Mouse (Mus musculus) spleen, postnatal 36 days (tissue): ENCODE results near the gene Tha1.

Experiments
- DNase-seq, 2 experiments: peaks; one replicate each; pipeline ENCODE4 v3.0.0; 2022; ENCODE audit warnings: low spot score in 2 of 2, mixed read lengths in 1 of 2

Tha1 gene

DNA sequence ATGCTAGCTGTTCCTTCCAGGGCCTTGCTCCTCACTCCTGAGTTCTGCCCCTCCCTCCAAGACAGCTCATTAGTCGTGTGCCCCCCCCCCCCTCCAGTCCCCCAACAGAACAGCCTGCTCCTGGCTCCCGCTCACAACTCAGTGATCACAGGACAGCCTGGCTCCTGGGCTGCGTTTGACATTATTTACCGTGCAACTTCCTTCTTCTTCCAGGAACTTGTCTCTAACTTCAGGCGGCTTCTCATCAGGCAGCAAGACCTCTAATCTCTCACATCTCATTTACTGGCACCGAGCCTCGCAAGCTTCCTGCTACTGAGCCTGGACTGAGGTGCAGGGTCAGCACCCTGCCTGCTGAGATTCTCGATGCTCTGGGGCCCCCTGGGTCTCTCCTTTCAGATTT is 8.5 kb upstream of the Tha1 start:
- peak; percentile 35 to 40 for DNase-seq

DNA sequence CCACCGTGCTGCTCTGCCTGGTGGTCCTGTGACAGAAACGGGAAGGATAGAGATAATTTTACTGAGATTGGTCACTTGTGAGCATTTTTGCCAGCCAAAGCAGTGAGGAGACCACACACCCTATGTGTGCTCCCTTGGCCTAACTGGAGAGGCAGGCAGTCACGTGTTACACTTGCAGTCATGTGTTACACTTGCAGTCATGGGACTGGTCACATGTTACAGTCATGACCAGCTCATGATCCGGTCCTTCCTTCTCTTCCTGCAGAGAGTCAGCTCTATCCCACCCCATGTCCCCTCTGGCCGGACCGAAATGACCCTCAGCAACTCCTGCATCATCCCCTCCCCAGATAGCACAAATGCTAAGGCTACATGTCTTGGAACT is 7.7 kb upstream of the Tha1 start:
- DNase-seq: no peak

- no peak for DNase-seq
Measured at GRCm38 (mm10) chr11:117880336-117880976, 7.2 kb upstream of the Tha1 start.

DNA sequence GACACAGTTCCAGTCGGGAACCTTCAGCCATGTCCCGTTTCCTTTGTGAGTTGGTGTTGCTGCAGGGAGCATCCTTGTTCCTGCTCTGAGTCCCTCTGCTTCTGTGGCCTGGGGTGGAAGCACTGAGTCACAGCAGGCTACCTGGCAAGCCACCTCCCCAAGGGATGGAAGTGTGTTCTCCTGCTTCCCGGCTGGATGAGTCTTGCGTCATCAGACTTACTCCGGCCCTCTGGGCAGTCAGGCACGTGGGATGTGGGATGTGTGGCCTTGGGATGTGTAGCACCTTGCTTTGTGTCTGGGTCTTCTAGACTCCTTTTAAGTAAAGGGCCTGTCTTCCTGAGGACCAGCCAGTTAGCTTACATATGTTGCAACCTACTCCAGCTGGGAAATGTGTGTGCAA is 6.4 kb upstream of the Tha1 start:
- no peak for DNase-seq

DNA sequence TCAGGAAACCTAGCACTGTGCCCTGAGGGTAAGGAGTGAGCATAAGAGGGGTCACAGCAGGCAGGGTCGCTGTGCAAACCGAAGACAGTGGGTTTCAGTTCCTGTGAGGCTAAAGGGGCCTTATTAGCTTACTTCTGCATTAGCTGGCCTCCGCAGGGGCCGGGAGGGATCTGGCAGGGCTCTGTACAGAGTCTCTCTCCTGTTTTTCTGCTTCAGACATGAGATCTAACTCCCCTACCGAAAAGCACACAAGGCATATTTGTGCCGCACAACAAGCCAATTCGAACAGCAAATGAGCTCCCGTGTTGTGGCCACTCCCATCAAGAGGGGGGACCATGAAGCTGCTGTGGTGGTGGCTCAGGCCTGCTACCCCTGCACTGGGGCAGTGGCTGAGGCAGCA is 5.6 kb upstream of the Tha1 start:
- peak; percentile 48 to 57 for DNase-seq

DNA sequence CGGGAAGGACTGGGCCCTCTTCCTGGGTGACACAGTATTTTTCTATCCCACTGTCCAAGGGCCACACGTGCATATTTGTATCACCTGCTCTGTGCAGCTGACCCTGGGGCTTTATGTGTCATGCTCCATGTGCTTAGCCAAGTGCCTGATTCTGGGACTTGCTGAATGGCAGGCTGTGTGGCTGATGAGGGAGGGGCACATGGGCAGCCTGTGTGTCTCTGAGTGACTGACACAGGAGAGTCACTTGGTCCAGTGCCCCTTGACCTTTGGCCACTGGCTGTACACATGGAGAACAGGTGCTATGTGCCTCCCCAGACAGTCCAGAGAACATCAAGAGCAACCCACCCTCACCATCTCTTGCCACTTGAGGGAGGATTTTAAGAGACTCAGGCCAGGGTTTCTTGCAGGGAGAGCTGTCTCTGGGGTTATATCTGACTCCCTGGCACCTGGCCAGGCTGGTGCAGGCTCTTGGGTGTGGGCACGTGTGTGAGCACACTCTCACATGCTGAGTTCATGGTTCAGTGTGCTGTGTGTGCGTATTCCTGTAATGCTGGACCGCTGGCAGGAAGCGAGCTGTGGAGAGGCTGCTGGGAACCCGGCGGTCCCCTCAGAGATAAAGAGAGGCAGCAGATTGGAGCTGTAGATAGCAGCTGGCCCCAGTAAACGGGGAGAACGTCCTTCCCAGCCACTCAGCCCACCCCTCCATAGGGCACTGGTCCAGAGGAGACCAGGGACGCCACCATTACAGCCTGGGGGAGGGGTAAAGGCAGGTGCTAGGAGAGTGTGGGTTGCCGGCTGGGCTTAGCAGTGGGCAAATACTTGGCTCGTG is 4.8 kb upstream of the Tha1 start:
- DNase-seq: peak; percentile 67 to 74

DNA sequence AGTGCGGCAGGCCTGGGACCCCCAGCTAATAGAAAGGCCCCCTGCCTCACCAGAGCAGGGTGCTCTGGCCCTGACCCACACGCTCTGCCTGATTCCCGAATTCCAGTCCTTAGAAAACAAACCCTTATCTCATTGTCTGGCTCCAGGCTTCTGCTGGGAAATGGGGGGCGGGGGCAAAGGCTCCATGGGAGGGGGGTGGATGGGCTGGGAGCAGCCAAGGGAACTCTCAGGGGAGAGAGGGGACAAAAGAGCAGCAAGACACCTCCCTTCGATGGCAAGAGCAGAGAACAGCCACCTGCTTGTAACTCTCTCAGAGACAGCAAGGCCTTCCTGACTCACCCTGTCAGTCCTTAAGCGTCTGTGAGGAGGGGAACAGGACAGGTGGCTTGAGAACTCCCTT is 2.4 kb upstream of the Tha1 start:
- DNase-seq: no peak

DNA sequence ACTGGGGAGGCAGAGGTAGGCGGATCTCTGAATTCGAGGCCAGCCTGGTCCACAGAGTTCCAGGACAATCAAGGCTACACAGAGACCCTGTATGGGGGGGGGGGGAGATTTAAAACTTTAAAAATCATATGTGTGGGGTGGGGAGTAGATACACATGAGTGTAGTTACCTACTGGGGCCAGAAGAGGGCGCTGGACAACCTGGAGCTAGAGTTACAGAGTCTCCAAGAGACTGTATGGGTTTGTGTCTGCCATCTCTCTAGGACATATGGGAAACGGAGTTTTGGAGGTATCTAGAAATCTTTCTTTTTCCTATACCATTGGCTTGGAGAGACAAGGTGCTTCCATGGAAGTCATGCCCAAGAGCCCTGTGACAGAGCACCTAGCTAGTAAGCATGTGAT is 1.1 kb upstream of the Tha1 start:
- DNase-seq: no peak

DNA sequence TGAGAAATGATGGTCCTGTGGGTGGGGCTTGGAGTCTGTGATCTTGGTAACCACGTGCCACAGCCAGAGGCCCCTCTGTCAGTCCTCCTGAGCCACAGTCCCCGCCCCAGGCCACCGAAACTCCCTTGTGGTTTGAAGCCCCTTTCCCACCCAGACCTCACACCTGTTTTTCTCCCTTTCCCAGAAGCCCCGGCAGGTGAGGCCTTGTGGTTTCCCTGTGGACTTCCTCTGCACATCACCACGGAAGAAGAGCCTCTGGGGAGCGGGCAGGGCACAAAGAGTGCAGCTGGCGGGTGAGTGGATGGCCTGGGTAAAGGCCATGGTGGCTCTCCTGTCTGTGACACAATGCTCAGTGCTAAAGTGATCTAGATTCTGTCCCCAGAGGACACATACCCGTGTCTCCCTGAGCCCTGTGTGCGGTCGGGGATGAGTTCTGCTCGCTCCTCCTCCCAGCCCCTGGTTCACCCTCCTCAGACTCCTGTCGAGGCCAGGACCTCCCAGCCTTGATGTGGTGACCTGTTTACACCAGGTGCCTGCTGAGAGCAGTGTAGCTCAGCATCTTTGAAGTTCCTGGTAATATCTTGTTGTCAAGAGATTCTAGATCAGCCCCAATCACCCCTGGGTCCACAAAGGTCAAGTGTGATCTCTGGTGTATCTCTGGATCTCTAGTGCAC is 1.2 kb downstream of the Tha1 start:
- DNase-seq: peak; percentile 82

GRCm38 (mm10) chr11:117871376-117871775 is 1.9 kb downstream of the Tha1 start:
- DNase-seq: no peak

DNA sequence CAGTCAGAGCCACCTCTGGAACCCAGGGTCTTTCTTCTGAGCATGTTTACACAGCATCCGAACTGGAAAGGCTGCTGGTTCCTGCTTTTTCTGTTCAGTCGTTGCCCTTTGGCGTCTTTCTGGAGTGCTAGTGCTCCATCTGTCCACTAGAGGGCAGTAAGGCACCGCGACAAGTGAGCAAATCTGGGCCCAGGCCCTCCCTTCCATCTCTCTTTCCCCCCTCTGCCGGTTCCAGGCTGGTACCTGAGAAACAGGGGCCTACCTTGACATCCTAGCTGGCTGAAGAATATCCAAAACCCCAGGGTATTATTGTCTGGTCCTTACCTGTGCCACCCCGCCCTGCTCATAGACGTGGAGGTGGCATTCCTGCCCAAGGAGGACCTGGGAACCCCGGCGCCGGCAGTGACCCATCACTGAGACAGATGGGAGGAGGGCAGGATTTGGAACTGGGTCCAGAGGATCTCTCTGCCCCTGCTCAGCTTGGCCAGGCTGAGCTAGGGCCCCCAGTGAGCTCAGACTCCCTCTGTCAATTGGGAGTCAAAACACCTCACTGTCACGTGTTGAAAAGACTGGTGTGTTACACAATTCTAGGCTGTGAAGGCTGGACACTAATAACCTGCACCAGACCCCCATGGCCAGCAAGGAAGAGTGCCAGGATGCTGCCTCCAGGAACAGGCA is 2.5 kb downstream of the Tha1 start:
- peak; percentile 74 to 75 for DNase-seq

DNA sequence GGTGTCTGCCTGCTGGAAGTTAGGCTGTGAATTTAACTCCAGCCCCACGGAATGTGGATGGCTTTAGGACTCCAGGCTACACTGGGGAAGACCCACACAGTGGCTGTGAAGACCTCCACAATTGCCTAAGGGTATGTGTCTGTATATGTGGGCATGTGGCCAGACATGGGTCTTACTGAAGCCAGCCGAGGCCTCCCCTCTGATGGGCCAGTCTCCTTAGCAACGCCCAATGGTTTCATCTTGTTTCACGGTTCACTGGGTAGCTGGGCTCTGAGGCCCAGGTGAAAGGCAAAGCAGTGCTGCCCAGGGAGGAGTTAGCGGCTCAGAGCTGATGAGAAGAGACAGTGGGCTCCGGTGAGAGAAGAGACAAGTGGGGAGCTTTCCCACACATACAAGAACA is 7.3 kb downstream of the Tha1 start:
- DNase-seq: no peak

DNA sequence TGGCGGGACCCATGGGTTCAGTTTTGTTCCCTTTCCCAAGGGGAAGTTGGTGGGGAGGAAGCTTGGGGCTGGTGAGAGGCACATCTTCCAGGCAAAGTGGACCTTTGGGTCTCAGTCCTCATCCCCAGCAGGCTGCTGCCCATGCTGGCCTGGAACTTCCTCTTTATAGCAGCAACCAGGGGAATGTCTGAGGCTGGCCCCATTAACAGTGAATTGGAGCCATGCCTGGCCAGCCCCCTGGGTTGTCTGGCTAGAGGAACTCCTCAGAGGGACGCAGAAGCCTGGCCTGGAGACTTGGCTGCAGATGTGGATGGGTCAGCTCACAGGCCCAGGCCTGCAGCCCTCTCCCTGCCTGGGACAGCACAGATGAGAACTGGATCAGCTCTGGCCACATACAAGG is 8.5 kb downstream of the Tha1 start:
- no peak for DNase-seq

DNA sequence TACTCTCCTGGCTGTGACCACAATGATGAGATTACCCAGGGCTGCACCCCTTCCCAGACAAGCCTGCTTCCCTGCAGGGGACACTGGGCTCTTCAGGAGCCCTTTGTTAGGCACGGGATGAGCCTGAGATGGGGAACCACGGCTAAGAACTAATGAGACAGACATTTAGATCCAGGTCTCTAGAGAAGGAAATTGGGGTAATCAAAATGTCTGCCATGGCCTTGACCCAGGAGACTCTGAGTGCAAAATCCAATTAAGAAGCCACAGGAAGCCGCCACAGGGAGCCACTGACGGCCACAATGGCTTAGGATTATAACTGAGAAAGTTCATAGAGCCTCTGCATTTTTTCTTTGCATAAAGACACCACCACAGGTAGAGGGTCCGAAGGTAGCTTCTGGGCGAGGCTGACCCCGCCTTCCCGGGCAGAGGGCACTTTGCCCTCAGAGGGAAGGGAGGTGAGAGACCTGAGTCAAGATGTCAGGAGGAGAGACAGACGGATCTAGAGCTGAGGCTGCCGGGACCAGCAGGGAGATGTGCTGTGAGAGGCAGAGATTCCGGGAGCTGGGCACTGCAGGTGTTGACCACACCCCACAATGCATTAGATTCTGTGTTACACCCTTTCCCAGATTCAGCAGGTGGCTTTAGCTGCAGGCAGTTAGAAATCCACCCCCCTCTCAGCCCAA is 10.0 kb downstream of the Tha1 start:
- no peak for DNase-seq

DNA sequence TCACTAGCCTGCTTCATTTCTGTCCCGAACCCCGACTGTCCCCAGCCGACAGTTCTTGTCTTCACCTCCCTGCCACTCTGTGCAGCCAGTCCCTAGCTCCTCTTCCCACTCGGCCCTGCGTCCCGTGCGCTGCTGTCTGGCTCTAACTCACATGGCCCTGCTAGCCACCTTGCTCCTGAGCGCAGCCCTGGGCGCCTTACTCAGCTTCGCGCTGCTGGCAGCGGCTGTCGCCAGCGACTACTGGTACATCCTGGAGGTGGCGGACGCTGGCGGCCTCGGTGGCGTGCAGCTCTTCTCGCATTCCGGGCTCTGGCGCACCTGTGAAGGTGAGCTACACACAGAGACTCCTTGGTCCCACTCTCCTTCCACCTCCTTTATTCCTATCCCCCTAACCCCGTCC is 12.7 kb downstream of the Tha1 start, which contains the start of gene Tmem235:
Gene Tmem235, plus strand, starts transcription at position 152 of the 400 bp plus-strand sequence.
- no peak for DNase-seq

- no peak for DNase-seq
Measured at GRCm38 (mm10) chr11:117858392-117858791, 14.9 kb downstream of the Tha1 start.

DNA sequence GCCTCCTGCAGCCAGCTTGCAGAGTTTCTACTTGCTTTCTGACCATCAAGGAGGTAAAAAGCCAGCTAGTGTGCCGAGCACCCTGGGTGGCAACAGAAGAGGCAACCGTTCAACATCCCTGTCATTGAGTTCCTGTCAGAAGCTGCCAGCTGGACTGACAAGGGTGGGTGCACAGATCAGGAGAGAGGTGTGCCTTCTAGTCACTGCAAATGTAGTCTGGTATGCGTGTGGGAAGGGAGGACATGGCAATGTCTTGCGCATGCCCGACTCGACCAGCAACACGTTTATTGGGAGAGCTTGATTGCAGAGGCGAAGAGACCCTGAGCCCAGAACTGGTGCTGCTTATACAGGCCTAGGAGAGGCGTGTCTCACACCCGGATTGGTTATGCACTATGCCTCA is 15.8 kb downstream of the Tha1 start:
- DNase-seq: no peak

GRCm38 (mm10) chr11:117855975-117856374 is 17.3 kb downstream of the Tha1 start:
- DNase-seq: no peak

GRCm38 (mm10) chr11:117855360-117855759 is 17.9 kb downstream of the Tha1 start:
- no peak for DNase-seq

- DNase-seq: no peak
Measured at GRCm38 (mm10) chr11:117854241-117854640, 19.0 kb downstream of the Tha1 start.

DNA sequence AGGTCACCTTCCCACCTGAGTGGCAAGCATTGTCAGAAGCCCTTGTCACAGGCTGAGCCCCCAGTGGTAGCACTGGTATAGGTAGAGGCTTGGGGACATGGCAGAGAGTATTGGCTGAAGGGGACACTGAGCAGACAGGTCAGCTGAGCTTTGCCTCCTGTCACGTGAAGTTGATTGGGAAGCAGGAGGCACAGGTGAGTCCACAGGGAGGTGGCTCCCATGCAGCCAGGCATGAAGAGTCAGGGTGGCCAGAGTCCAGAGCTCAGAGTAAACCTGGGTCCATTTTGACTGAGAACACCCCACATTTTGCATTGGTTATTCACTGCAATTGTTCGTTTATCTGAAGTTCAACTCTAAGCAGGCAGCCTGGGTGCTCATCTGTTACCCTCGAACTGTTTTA is 20.4 kb downstream of the Tha1 start:
- DNase-seq: no peak
